Mouse (Mus musculus) kidney, embryonic 16.5 days (tissue): ENCODE data around the gene Tmem156. TPM values are rescaled to one million over a fixed set of nuclear protein-coding genes. Genes with fewer than 3 reads are reported as not detected.

Experiments
- ATAC-seq: fragments of 200-750 bp; cut with Nextera tagmentation; 2 replicates; pipeline ENCODE4 v1.8.0; 2017; ENCODE audit warnings: moderate TSS enrichment; ENCODE audit not compliant: low FRiP score, low TSS enrichment
- H3K27ac ChIP-seq: fragments of 300-500 bp; sonication (generic); 2 replicates; pipeline ENCODE4 v1.5.1; 2014; ENCODE audit warnings: low read length
- H3K27me3 ChIP-seq: fragments of 300-500 bp; sonication (generic); 2 replicates; pipeline ENCODE4 v1.6.1; 2014; ENCODE audit warnings: low read length, control low read depth, mixed read lengths; ENCODE audit not compliant: insufficient read depth
- H3K36me3 ChIP-seq: fragments of 300-500 bp; sonication (generic); 2 replicates; pipeline ENCODE4 v1.6.1; 2014; ENCODE audit warnings: low read length, control low read depth, mixed read lengths; ENCODE audit not compliant: insufficient read depth
- H3K4me1 ChIP-seq: fragments of 300-500 bp; sonication (generic); 2 replicates; pipeline ENCODE4 v1.6.1; 2014; ENCODE audit warnings: low read length, control low read depth, mixed read lengths; ENCODE audit not compliant: insufficient read depth
- H3K4me2 ChIP-seq: fragments of 300-500 bp; sonication (generic); replicated peaks from 2 replicates; pipeline ENCODE4 v1.6.1; 2014; ENCODE audit warnings: low read depth, low read length
- H3K4me3 ChIP-seq: fragments of 300-500 bp; sonication (generic); 2 replicates; pipeline ENCODE4 v1.5.1; 2014; ENCODE audit warnings: mild to moderate bottlenecking, low read length
- H3K9ac ChIP-seq: fragments of 300-500 bp; sonication (generic); replicated peaks from 2 replicates; pipeline ENCODE4 v1.6.1; 2014; ENCODE audit warnings: low read length
- H3K9me3 ChIP-seq: fragments of 300-500 bp; sonication (generic); 2 replicates; pipeline ENCODE4 v1.6.1; 2016; ENCODE audit warnings: low read length, control low read depth
- WGBS: fragments of 180-500 bp; shearing (Covaris S2); extraction: QIAGEN DNeasy Blood & Tissue Kit; methylation state at CpG from one replicate; pipeline ENCODE4 v1.1.7; 2014; 5-methylcytosine and 5-hydroxymethylcytosine counted together
- polyA plus RNA-seq: library from polyadenylated mRNA; unstranded; fragments of >200 nt; fragmentation: Nextera tagmentation; extraction: Ambion mirVana; gene quantifications from 2 replicates; pipeline ENCODE4 v1.2.1, GENCODE M21; 2015

Tmem156 gene
- polyA plus RNA-seq, 1 experiment from 2014 or later, result 0.17 TPM

- 40% methylated on average over 7 of the region's 7 CpGs for WGBS
Measured at GRCm38 (mm10) chr5:65019823-65020222, 72.1 kb downstream of the Tmem156 start.

GRCm38 (mm10) chr5:65019109-65019508, 72.8 kb downstream of the Tmem156 start:
- Histone ChIP-seq H3K4me1 (0 out of 2 replicates have a peak, but pooled peaks cover 3% of the 10 kb centered on the region), H3K4me3 (no peak overlapping the region), H3K27me3 (no peaks in the 10 kb centered on the region), H3K9me3 (no peaks in the 10 kb centered on the region), H3K4me2 (no peak overlapping the region), H3K27ac (no peak overlapping the region), H3K36me3 (peaks cover 27% of the 10 kb centered on the region), H3K9ac (no peak overlapping the region)
- WGBS, result 82% methylated on average over 8 of the region's 8 CpGs
- no peak for ATAC-seq

More at GRCm38 (mm10) chr5:65019823-65020222, 72.1 kb downstream of the Tmem156 start:
- peak; percentile 79 for ATAC-seq
- Histone ChIP-seq H3K9ac (no peak overlapping the region), H3K9me3 (no peaks in the 10 kb centered on the region), H3K4me2 (no peak overlapping the region), H3K27ac (0 out of 2 replicates have a peak overlapping the region, but pooled peaks have one; percentile 36), H3K4me3 (no peak overlapping the region), H3K4me1 (0 out of 2 replicates have a peak, but pooled peaks cover 3% of the 10 kb centered on the region), H3K36me3 (peaks cover 27% of the 10 kb centered on the region), H3K27me3 (no peaks in the 10 kb centered on the region)

GRCm38 (mm10) chr5:65015508-65015907, 76.4 kb downstream of the Tmem156 start:
- WGBS, result 84% methylated on average over 3 of the region's 3 CpGs
- Histone ChIP-seq H3K27me3 (no peaks in the 10 kb centered on the region), H3K27ac (no peak overlapping the region), H3K9me3 (no peaks in the 10 kb centered on the region), H3K4me1 (0 out of 2 replicates have a peak, but pooled peaks cover 3% of the 10 kb centered on the region), H3K36me3 (peaks cover 14% of the 10 kb centered on the region), H3K4me3 (no peak overlapping the region), H3K9ac (no peak overlapping the region), H3K4me2 (no peak overlapping the region)
- no peak for ATAC-seq

GRCm38 (mm10) chr5:65011901-65012573, 79.9 kb downstream of the Tmem156 start:
- H3K27ac ChIP-seq, result 0 out of 2 replicates have a peak overlapping the region, but pooled peaks have one; percentile 20
- H3K27me3 ChIP-seq, result no peaks in the 10 kb centered on the region
- no peaks in the 10 kb centered on the region for H3K9me3 ChIP-seq
- no peaks in the 10 kb centered on the region for H3K4me1 ChIP-seq
- no peak overlapping the region for H3K9ac ChIP-seq
- WGBS, result 21% methylated on average over 7 of the region's 7 CpGs
- ATAC-seq, result no peak
- no peak overlapping the region for H3K4me3 ChIP-seq
- no peak overlapping the region for H3K4me2 ChIP-seq
- peaks cover 36% of the 10 kb centered on the region for H3K36me3 ChIP-seq

GRCm38 (mm10) chr5:65006011-65006491, 85.9 kb downstream of the Tmem156 start:
- Histone ChIP-seq H3K4me1 (peaks cover 17% of the 10 kb centered on the region), H3K36me3 (peaks cover 33% of the 10 kb centered on the region), H3K4me3 (no peak overlapping the region), H3K9me3 (no peaks in the 10 kb centered on the region), H3K4me2 (no peak overlapping the region), H3K27me3 (no peaks in the 10 kb centered on the region), H3K27ac (no peak overlapping the region), H3K9ac (no peak overlapping the region)
- ATAC-seq, result peak; percentile 59; the same call in 1 of the 2 replicates
- 26% methylated on average over 4 of the region's 4 CpGs for WGBS

GRCm38 (mm10) chr5:65005251-65005650, 86.7 kb downstream of the Tmem156 start:
- no peak overlapping the region for H3K4me3 ChIP-seq
- peaks cover 26% of the 10 kb centered on the region for H3K36me3 ChIP-seq
- H3K27ac ChIP-seq, result no peak overlapping the region
- H3K27me3 ChIP-seq, result no peaks in the 10 kb centered on the region
- H3K9me3 ChIP-seq, result no peaks in the 10 kb centered on the region
- 83% methylated on average over 4 of the region's 4 CpGs for WGBS
- H3K9ac ChIP-seq, result no peak overlapping the region
- no peak overlapping the region for H3K4me2 ChIP-seq
- ATAC-seq, result no peak
- peaks cover 17% of the 10 kb centered on the region for H3K4me1 ChIP-seq

Other genes starting within 250 kb of the Tmem156 start
- 0.58 and 0.62 TPM in 2 replicates for gene Tlr1, start 158.6 kb downstream of the Tmem156 start, polyA plus RNA-seq
- 0.62 and 0.77 TPM in 2 replicates for gene Tlr6, start 132.0 kb downstream of the Tmem156 start, polyA plus RNA-seq
- gene Fam114a1, start 122.1 kb downstream of the Tmem156 start, polyA plus RNA-seq, result 42.8 and 44.6 TPM in 2 replicates
- gene Klhl5, start 15.4 kb upstream of the Tmem156 start, polyA plus RNA-seq, result 13.7 and 15.8 TPM in 2 replicates
- 12.8 and 13.1 TPM in 2 replicates for gene Wdr19, start 107.6 kb upstream of the Tmem156 start, polyA plus RNA-seq
- 70.8 and 87.8 TPM in 2 replicates for gene Rfc1, start 243.5 kb upstream of the Tmem156 start, polyA plus RNA-seq